Mouse (Mus musculus): ENCODE results near the gene Tiam1. TPM values are rescaled to one million over a fixed set of nuclear protein-coding genes. Genes with fewer than 3 reads are reported as not detected.

The Tiam1 gene
- polyA plus RNA-seq, 1 experiment from 2014 or later = 31.0 TPM

DNA sequence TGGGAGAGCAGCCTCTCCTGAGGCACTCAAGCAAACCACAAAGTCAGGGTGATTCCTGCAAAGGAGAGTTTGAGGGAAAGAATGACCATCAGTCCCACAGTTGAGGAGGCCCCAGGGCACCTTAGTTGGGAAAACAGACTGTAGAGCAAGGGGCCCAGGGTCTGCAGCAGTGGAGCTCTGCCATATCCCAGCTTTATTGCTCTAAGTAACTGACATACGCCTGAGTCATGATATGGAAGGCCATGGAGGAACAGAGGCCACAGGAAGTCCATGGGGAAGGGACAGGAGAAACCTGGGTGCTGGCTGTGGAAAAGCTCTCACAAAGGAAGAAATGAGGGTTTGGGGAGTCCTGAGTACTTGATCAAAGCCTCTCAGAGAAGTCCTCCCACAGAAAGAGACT lies 189.5 kb downstream of the Tiam1 start:
- Histone ChIP-seq H3K4me2 (ENCODE audit: low read depth, low read length) (no peak overlapping the region), H3K27me3 (replicated peaks; ENCODE audit: control insufficient read depth, insufficient read depth, low read length) (no peaks in the 10 kb centered on the region), H3K9ac (ENCODE audit: low read depth, low read length) (no peak overlapping the region; the same call in 1 of the 2 replicates), H3K9me3 (ENCODE audit: control insufficient read depth, low read length) (no peaks in the 10 kb centered on the region), H3K4me1 (ENCODE audit: control insufficient read depth, insufficient read depth, low read length) (peaks cover 36% of the 10 kb centered on the region), H3K27ac (replicated peaks; ENCODE audit: low read depth, low read length) (peak overlapping the region; percentile 59; the same call in 1 of the 2 replicates), H3K36me3 (ENCODE audit: control insufficient read depth, insufficient read depth, low read length) (no peaks in the 10 kb centered on the region), H3K4me3 (ENCODE audit: low read depth, low read length) (no peak overlapping the region)
- ATAC-seq (ENCODE audit: low read depth) (no peak), DNase-seq (ENCODE audit: low spot score) (no peak)
- 81% methylated on average over 1 of the region's 1 CpGs for WGBS

DNA sequence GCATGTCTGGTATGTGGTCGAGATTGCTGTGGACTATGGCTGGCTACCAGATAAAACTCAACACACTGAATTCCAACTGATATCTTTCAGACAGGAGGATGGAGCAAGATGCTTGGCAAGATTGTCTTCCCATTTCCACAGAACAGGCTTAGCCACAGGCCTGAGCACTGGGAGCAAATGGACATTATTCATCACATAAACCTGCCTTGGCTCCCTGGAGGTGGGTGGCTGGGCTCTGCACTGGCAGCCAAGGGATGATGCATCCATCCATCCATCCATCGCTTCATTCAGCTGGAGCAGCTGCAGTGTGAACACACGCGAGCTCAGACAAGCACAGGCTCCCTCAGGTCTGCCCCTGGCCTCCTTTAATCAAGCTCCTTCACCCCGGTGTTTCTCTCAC lies 190.7 kb downstream of the Tiam1 start:
- H3K4me3 ChIP-seq (ENCODE audit: low read depth, low read length) = no peak overlapping the region
- H3K4me1 ChIP-seq (ENCODE audit: control insufficient read depth, insufficient read depth, low read length) = peaks cover 27% of the 10 kb centered on the region; the same call in 1 of the 2 replicates
- H3K9ac ChIP-seq (ENCODE audit: low read depth, low read length) = no peak overlapping the region
- H3K9me3 ChIP-seq (ENCODE audit: control insufficient read depth, low read length) = no peaks in the 10 kb centered on the region
- no peak overlapping the region for H3K27ac ChIP-seq (replicated peaks; ENCODE audit: low read depth, low read length)
- WGBS = 79% methylated on average over 5 of the region's 5 CpGs
- ATAC-seq (ENCODE audit: low read depth) (no peak), DNase-seq (ENCODE audit: low spot score) (no peak)
- no peaks in the 10 kb centered on the region for H3K36me3 ChIP-seq (ENCODE audit: control insufficient read depth, insufficient read depth, low read length)
- no peak overlapping the region for H3K4me2 ChIP-seq (ENCODE audit: low read depth, low read length)
- no peaks in the 10 kb centered on the region for H3K27me3 ChIP-seq (replicated peaks; ENCODE audit: control insufficient read depth, insufficient read depth, low read length)

DNA sequence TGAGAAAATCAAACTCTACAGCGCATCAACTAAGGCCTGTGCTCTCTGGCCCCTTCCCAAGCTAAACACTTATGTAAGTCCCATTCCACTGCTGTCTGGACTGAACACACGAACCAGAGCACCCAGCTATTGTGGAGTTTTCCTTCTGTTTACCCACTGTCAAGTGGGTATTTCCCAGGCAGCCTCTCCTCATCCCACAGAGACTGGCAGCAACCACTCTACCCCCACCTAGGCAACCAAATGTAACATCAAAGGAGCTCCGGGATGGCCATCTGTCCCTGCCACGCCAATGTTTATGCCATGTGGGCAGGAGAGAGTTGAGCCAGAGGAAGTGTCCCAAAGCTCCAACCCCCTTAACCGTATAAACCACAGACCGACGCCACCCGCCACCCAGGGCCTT lies 192.8 kb downstream of the Tiam1 start:
- 75% methylated on average over 8 of the region's 8 CpGs for WGBS
- H3K4me1 ChIP-seq (ENCODE audit: control insufficient read depth, insufficient read depth, low read length) = peaks cover 35% of the 10 kb centered on the region; the same call in 1 of the 2 replicates
- no peaks in the 10 kb centered on the region for H3K36me3 ChIP-seq (ENCODE audit: control insufficient read depth, insufficient read depth, low read length)
- ATAC-seq (ENCODE audit: low read depth) (peak; percentile 17; the same call in 1 of the 2 replicates), DNase-seq (ENCODE audit: low spot score) (no peak)
- no peak overlapping the region for H3K9ac ChIP-seq (ENCODE audit: low read depth, low read length)
- H3K4me3 ChIP-seq (ENCODE audit: low read depth, low read length) = no peak overlapping the region
- no peaks in the 10 kb centered on the region for H3K9me3 ChIP-seq (ENCODE audit: control insufficient read depth, low read length)
- no peak overlapping the region for H3K27ac ChIP-seq (replicated peaks; ENCODE audit: low read depth, low read length)
- H3K4me2 ChIP-seq (ENCODE audit: low read depth, low read length) = no peak overlapping the region
- H3K27me3 ChIP-seq (replicated peaks; ENCODE audit: control insufficient read depth, insufficient read depth, low read length) = no peaks in the 10 kb centered on the region

DNA sequence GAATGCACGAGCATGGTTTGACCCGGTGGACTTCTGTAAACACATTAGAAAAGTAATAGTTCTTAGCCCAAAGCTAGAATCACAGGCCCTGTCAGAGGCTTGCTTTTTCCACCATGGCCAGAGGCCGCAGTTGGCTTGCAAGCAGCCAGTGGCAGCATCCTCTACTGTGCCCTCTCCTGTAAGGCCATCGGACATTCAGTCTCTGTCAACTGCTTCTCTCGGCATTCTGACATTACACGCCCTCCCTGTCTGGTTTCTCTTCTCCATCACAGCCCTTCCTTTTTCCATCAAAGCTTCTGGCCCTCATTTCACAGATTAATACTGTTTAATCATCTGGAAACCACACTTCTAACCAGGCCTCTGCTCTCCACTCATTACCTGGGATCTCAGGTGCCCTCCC lies 193.3 kb downstream of the Tiam1 start:
- Histone ChIP-seq H3K4me2 (ENCODE audit: low read depth, low read length) (no peak overlapping the region), H3K4me1 (ENCODE audit: control insufficient read depth, insufficient read depth, low read length) (peaks cover 35% of the 10 kb centered on the region; the same call in 1 of the 2 replicates), H3K9me3 (ENCODE audit: control insufficient read depth, low read length) (no peaks in the 10 kb centered on the region), H3K27ac (replicated peaks; ENCODE audit: low read depth, low read length) (no peak overlapping the region), H3K36me3 (ENCODE audit: control insufficient read depth, insufficient read depth, low read length) (no peaks in the 10 kb centered on the region), H3K27me3 (replicated peaks; ENCODE audit: control insufficient read depth, insufficient read depth, low read length) (no peaks in the 10 kb centered on the region), H3K9ac (ENCODE audit: low read depth, low read length) (no peak overlapping the region), H3K4me3 (ENCODE audit: low read depth, low read length) (no peak overlapping the region)
- DNase-seq (ENCODE audit: low spot score) = no peak
- no peak for ATAC-seq (ENCODE audit: low read depth)
- WGBS = 65% methylated on average over 6 of the region's 6 CpGs

DNA sequence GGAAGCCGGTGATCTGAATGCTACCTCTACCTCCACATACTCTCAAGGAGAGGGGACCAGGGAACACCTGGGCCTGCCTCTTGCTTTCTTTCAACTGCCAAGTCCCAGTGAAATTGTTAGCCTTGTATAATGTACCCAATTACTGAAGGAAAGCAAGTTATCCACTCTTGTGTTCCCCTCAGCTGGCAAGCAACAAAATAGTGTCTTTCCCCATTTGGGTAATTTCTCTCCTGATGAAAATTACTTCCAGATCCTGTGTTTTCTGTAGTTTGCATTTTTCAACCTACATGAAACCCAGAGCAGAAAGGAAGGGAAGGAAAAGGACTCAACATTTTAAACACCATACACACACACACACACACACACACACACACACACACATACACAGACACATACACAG lies 195.5 kb downstream of the Tiam1 start:
- Histone ChIP-seq H3K9me3 (ENCODE audit: control insufficient read depth, low read length) (no peaks in the 10 kb centered on the region), H3K27ac (replicated peaks; ENCODE audit: low read depth, low read length) (no peak overlapping the region), H3K4me3 (ENCODE audit: low read depth, low read length) (no peak overlapping the region), H3K4me2 (ENCODE audit: low read depth, low read length) (no peak overlapping the region), H3K9ac (ENCODE audit: low read depth, low read length) (no peak overlapping the region), H3K4me1 (ENCODE audit: control insufficient read depth, insufficient read depth, low read length) (peaks cover 36% of the 10 kb centered on the region), H3K36me3 (ENCODE audit: control insufficient read depth, insufficient read depth, low read length) (no peaks in the 10 kb centered on the region), H3K27me3 (replicated peaks; ENCODE audit: control insufficient read depth, insufficient read depth, low read length) (no peaks in the 10 kb centered on the region)
- 64% methylated on average over 1 of the region's 1 CpGs for WGBS
- DNase-seq (ENCODE audit: low spot score) = peak; percentile 61
- no peak for ATAC-seq (ENCODE audit: low read depth)

DNA sequence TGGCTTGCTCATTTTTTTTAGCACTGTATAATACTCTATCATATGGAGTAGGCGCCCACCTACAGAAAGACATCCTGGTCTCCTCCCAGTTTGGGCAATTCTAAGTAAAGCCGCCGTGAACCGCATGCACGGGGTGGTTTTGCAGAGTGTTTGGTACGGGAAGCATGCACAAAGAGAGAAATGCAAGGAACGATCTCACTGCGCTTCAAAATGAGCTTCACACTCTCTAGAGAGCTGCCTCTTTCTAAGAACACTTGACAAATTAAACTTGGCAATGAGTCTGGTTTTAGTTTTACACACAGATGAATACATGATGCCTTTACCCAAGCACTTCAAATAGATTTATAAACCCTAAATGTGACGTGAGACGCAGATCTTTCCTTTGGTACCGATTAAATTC lies 196.8 kb downstream of the Tiam1 start:
- H3K4me1 ChIP-seq (ENCODE audit: control insufficient read depth, insufficient read depth, low read length) = peaks cover 36% of the 10 kb centered on the region
- H3K27me3 ChIP-seq (replicated peaks; ENCODE audit: control insufficient read depth, insufficient read depth, low read length) = no peaks in the 10 kb centered on the region

DNA sequence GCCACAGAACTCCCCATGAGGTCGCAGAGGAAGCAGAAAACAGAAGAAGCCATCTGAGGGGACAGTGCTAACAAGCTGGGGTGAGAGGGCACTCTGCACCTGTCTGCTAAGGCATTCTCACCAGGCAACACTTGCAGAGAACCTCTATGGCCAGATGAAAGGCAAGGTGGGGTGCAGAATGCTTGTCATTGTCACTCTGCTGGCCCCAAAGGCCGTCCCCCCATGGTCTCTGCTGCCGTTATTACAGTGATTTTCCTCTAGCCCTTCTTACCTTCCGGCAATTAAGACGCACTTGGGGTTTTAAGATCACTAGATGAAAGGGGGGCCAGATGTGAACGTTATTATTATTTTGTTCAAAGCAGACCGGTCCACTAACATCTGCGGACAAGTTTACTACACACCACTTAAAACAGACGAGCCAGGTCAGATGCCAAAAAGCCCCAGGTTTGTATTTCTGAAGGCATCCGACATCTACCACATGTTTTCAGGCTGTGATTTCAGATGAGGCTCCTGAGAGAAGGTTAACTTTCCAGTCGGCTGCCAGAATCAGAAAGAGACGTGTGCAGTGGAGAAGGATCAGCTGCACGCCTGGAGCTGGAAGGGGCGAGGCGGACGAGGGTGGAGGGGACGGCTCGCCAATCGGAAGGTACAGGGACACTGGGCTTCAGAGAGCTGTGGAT lies 198.8 kb downstream of the Tiam1 start:
- Histone ChIP-seq H3K36me3 (ENCODE audit: control insufficient read depth, insufficient read depth, low read length) (no peaks in the 10 kb centered on the region), H3K4me3 (ENCODE audit: low read depth, low read length) (no peak overlapping the region), H3K27ac (replicated peaks; ENCODE audit: low read depth, low read length) (no peak overlapping the region), H3K4me1 (ENCODE audit: control insufficient read depth, insufficient read depth, low read length) (peaks cover 31% of the 10 kb centered on the region), H3K27me3 (replicated peaks; ENCODE audit: control insufficient read depth, insufficient read depth, low read length) (no peaks in the 10 kb centered on the region), H3K9ac (ENCODE audit: low read depth, low read length) (no peak overlapping the region), H3K4me2 (ENCODE audit: low read depth, low read length) (no peak overlapping the region), H3K9me3 (ENCODE audit: control insufficient read depth, low read length) (0 out of 2 replicates have a peak, but pooled peaks cover 7% of the 10 kb centered on the region)
- ATAC-seq (ENCODE audit: low read depth) (peak; percentile 65; the same call in 1 of the 2 replicates), DNase-seq (ENCODE audit: low spot score) (peak; percentile 61)
- 25% methylated on average over 19 of the region's 19 CpGs for WGBS

More for the DNA sequence above, 196.8 kb downstream of the Tiam1 start:
- Histone ChIP-seq H3K9me3 (ENCODE audit: control insufficient read depth, low read length) (no peaks in the 10 kb centered on the region), H3K4me3 (ENCODE audit: low read depth, low read length) (no peak overlapping the region), H3K4me2 (ENCODE audit: low read depth, low read length) (no peak overlapping the region), H3K36me3 (ENCODE audit: control insufficient read depth, insufficient read depth, low read length) (no peaks in the 10 kb centered on the region), H3K27ac (replicated peaks; ENCODE audit: low read depth, low read length) (no peak overlapping the region), H3K9ac (ENCODE audit: low read depth, low read length) (no peak overlapping the region)
- 65% methylated on average over 11 of the region's 11 CpGs for WGBS
- DNase-seq (ENCODE audit: low spot score) (peak; percentile 50), ATAC-seq (ENCODE audit: low read depth) (no peak)

DNA sequence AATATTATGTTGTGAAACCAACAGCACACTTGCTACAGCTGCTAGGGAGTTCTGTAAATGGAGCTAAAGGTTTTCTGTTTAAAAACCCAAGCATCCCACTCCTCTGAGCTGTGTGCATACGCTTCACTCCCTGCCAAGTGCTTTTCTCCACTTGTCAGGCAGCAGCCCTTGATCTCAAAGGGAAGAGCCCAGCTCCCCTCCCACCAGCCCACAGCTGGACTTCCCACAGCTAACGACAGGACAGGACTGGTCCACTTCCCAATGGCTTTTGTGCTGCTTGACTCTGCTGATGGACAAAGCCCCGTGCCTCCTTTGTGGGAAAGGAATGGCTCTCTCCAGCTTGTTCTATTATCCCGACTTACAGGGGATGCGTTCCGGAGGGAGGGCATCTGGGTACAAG lies 199.5 kb downstream of the Tiam1 start:
- WGBS = 25% methylated on average over 6 of the region's 6 CpGs
- peaks cover 27% of the 10 kb centered on the region for H3K4me1 ChIP-seq (ENCODE audit: control insufficient read depth, insufficient read depth, low read length)
- peak; percentile 55 for DNase-seq (ENCODE audit: low spot score)
- no peak overlapping the region for H3K4me2 ChIP-seq (ENCODE audit: low read depth, low read length)
- no peak overlapping the region for H3K27ac ChIP-seq (replicated peaks; ENCODE audit: low read depth, low read length)
- no peaks in the 10 kb centered on the region for H3K36me3 ChIP-seq (ENCODE audit: control insufficient read depth, insufficient read depth, low read length)
- no peaks in the 10 kb centered on the region for H3K27me3 ChIP-seq (replicated peaks; ENCODE audit: control insufficient read depth, insufficient read depth, low read length)
- 0 out of 2 replicates have a peak, but pooled peaks cover 7% of the 10 kb centered on the region for H3K9me3 ChIP-seq (ENCODE audit: control insufficient read depth, low read length)
- H3K4me3 ChIP-seq (ENCODE audit: low read depth, low read length) = no peak overlapping the region
- ATAC-seq (ENCODE audit: low read depth) = peak; percentile 30; the same call in 1 of the 2 replicates
- no peak overlapping the region for H3K9ac ChIP-seq (ENCODE audit: low read depth, low read length)

Data from embryonic facial prominence, embryonic 14.5 days (tissue).